Mouse (Mus musculus) cerebellum, adult 18-20 months (tissue): Measurements from ENCODE around the gene Wipf2.
"Not testable (repeated sequence)": the region's sequence is repeated elsewhere in the genome, so short reads cannot be mapped to it uniquely, and the experiment has no call there.

Experiments
- DNase-seq, 2 experiments: peaks; one replicate each; pipeline ENCODE4 v3.0.0; 2021

Gene Wipf2

DNA sequence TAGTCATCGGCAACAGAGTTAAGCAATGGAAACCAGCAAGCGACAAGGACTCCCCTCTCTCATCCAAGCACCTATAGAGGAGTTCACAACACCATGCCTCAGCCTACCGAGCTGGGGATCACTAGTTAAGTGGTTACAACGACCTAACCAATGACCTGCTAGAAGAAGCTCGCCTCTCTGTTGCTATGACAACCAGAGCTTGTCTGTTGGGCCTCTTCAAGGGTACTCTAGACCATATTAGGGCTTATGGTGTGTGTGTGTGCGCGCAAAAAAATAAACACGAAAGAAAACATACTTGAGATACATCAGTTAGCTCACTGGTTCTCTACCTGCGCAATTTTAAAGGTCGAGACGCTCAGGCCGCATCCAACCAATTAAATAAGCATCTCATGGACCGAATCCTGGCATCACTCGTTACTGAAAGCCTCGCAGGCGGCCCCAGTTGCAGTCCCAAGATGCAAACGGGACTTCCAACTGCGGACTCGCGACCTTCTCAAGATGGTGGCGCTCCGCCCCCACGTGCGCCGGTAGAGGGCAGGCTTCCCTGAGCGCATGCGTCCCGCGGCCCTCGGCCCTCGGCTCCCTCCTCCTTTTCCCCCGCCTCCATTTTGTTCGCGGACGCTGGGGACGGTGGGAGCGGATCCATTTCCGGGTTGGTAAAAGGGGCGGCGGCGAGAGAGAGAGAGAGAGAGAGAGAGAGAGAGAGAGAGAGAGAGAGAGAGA is at the start of gene Wipf2:
Gene Wipf2 (plus strand): TSS at position 611 of the 723 bp plus-strand sequence.
- DNase-seq = peak; percentile 95 to 97

DNA sequence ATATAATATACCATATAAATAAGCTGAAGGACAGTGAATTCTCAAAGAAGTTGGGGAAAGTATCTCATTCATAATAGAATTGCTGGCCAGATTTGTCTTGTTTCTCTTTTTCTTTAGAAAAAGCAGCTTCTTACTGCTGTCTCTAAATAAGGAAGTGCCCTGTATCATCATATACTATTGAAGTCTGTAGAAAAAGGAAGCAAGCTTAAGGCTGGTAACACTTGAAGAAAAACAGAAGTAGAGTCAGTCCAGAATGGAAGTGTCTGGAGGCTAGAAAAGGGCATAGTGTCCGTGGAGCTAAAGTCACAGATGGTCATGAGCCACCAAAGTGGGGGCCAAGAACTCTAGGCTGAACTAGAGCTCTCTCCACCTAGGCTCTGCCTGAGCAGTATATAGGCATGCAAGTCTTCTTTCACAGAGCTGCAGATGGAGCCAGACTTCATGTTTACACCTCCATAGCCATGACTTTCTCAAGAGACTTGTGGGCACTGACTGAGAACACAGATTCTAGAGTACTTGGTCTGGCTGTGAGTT is 46.7 kb upstream of the Wipf2 start:
- DNase-seq = no peak

DNA sequence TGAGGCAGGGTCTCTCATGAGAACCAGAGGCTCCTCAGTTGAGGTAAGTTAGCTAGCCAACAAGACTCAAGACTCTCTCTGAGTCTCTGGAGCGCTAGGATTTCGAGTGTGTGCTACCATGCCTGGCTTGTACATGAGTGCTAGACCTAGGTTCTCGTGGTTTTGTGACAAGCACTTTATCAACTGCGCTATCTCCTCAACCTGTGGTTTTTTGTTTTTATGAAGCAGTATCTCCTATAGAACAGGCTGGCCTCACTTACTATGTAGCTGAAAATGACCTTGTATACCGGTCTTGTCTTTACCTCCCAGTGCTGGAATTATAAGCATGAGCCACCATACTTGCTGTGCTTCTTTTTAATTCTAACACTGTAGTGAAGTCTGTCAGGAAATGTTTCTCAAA is 42.5 kb upstream of the Wipf2 start:
- no peak for DNase-seq

DNA sequence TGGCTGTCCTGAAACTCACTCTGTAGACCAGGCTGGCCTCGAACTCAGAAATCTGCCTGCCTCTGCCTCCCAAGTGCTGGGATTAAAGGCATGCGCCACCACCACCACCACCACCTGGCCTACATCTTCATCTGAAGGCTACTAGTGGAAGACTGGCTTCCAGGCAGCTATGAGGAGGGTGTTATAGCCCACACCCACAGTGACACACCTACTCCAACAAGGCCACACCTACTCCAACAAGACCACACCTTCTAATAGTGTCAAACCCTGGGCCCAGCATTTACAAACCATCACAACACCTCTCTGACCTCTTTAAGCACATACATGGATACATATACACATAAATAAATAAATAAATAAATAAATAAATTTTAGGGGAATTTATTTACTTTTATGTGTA is 37.4 kb upstream of the Wipf2 start:
- DNase-seq = not testable (repeated sequence)

DNA sequence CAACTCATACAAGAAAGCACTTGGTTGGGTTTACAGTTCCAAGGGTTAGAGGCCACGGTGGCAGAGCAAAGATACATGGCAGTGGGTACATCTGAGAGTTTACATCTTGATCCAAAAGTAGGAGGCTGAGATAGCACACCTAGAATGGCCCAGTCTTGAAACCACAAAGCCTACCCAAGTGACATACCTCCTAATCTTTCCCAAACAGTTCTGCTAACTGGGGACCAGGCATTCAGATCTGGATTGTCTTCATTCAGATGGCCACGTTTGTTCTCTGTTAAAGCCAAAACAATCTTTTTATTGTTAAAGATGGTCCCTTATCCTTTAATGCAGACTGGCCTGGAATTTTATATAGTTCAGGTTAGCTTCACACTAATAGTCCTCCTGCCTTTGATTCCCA is 35.6 kb upstream of the Wipf2 start:
- no peak for DNase-seq

DNA sequence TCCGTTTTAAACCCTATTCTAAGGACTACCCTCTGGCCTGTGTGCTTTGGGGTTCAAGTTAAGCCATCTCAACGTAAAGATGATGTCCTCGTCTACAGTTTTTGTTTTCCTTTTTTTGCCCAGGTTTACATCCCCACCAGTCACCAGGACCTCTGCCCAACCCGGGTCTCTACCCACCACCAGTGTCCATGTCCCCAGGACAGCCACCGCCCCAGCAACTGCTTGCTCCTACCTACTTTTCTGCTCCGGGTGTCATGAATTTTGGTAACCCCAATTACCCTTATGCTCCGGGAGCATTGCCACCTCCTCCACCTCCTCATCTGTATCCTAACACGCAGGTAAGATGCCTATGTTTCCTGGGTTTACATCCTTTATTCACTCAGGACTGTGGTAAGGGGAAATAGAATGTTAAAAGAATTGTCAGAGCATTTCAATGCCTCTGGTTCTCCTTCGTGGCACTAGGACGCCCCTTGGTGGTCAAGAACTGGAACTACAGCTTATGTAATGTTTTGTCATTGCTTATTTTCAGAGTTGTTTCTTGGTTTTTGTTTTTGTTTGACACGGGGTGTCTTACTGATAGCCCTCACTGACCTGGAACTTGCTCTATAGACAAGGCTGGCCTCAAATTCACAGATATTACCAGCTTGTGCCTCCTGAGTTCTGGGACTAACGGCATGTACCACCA is 34.2 kb upstream of the Wipf2 start:
- peak; percentile 55 to 70 for DNase-seq

DNA sequence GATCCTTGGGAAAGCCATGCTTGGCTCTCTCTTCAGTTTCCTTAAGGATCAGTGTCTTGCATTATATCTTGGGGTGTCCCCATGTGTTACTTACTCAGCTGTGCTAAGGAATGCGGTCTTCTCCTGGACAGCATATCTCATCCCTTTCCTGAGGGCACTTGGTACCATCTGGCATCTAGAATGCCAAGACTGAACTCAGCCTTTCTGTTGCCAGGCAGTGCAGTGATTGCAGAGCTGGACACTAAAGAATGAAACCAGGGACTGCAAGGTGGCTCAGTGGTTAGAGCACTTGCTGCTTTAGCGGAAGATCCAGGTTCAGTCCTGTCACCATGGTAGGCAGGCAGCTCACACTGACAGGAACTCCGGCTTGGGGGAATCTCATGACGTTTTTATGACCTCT is 33.6 kb upstream of the Wipf2 start:
- peak; percentile 39 to 51 for DNase-seq

DNA sequence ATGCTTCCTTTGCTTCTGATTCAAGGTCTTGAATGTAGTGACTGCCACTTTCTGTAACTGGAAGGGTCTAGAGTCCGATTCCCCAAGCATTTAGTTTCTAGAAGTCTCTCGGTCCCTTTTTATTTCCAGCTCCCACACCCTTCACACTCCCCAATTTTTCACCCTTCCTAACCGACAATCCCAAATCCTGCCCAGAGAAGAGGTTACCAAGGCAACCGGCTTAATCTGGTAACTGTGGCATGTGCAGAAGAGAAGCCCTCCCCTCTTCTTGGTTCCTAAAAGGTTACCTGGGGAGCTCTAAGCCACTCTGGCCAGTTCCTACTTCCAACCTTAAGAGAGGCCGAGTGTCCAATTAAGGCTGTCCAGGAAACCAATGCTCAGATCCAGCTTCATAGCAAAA is 28.1 kb upstream of the Wipf2 start:
- DNase-seq = no peak

DNA sequence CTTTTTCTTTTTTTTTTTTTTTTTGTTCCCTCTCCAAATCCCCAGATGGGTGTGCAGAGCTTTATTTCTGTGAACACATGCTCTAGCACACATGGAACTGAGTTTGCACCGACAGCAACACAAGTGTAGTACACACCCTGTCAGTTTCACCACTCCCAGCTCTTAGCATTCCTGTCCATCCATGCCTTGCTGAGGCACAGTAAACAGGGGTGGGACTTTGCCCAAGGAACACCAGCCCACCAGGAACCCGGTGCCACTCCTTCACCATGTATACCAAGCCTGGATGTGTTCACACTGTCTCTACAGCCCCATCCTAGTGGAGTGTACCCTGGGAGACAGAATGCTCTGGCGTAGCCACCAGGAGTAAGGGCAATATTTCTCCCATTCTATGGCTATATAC is 27.7 kb upstream of the Wipf2 start:
- no peak for DNase-seq

DNA sequence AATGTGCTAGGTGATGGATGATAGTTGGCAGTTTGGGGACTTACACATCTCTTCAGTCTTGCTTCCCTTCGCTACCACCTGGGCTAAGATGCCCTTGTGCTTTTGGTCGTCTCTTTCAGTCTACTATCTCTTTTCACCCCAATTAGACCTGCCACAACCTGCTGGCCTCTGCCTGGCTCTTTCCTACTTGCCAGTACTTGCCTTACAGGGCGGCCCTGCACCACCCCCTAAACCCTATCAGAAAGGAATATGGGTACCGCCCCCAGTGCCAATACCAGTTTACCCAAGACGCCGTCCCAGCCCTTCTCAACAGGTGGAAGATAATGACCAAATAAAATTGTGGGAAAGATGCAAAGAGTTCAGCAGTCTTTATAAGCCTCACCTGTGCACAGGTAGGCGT is 27.3 kb upstream of the Wipf2 start:
- DNase-seq = peak in 1 of 2 experiments; percentile 22

DNA sequence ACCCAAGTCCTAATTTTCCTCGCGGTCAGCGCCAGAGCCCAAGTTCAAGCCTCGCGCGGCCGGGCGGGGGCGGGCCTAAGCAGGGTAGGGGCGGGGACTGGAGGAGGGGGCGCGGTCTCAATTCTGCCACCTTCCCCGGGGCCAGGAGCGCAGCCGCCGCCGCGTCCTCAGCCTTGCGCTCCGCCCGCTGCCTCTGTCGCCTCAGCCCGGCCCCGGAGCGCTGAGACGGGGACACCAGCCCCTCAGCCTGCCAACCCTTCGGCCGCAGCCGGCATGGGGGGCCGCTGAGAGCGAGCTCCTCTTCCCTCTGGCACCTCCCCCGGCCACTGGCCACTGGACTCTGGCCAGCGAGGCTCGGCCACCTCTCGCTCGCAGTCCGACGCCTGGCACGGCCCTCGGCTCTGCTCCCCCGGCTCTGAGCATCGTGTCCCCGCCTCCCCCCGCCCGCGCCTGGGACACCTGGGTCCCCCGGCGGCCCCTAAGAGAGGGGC is 26.7 kb upstream of the Wipf2 start, which contains the start of gene Rapgefl1:
Gene Rapgefl1 (plus strand): TSS at position 135 of the 491 bp plus-strand sequence.
- peak; percentile 86 to 89 for DNase-seq

DNA sequence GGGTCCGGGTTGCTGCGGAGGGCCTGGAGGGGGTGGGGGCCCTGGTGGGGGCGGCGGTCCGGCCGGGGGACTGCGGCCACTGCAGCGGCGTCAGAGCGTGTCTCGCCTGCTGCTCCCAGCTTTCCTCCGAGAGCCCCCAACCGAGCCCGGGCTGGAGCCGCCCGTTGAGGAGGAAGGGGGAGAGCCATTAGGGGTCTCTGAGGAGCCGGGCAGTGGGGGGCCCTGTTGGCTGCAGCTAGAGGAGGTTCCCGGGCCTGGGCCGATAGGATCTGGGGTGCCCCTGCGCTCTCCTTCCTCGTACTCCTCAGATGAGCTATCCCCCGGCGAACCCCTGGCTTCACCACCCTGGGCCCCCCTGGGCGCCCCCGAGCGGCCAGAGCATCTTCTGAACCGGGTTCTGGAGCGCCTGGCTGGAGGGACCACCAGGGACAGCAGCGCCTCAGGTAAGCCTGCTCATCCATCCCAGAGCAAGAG is 26.2 kb upstream of the Wipf2 start:
- DNase-seq = peak; percentile 24 to 52

DNA sequence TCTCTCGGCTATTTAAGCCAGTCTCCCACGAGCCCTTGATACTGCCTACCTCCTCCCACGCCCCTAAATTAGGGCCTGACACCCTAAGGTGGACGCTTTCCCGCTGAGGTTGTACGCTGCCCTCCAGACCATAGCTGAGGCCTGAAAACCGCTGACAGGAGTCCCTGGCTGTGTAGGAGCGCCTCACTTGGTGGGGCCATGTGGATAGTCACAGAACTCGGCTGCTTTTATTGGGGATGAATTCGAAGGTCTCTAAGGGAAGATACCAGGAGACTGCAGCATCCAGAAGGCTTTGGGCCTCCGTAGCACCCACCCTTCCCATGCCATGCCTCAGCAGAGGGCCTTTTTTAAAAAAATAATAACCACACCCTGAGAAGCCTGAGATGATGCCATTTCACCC is 25.5 kb upstream of the Wipf2 start:
- peak; percentile 39 for DNase-seq

DNA sequence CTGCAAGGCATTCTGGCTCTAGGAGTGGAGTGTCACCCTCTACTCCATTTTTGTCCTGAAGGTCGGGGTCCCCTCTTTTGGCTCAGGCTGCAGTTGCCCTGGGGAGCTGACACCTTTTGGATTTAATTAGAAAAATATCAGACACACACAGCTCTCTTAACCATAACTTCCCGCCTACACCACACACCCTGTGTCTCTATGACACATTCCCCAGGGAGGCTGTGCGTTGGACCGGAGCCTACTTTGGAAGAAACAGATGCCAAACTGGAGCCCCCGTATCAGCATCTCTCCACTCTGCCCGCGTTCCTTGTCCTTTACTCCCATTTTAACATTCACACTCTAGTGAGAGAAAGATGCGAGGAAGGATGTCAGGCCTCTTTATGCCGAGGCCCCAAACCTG is 24.9 kb upstream of the Wipf2 start:
- DNase-seq = no peak

DNA sequence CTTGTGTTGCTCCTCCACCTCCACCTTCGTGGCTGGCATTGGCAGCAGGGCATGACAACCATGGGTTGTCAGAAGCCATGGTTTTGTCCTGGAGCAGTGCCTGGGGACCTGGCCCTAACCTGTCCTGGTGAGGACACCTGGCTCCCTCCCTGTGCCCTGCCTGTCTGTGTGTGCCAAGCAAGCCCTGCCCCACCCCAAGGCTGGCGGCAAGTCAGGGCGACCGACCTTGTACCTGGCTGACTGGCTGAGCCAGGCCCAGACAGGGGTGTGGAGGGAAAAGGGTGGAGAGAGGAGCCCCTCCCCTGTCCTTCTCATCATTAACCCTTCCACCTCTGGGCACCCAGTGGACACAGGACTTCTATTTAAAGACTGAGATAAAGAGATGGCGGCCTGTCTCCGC is 24.0 kb upstream of the Wipf2 start:
- peak; percentile 31 to 47 for DNase-seq

DNA sequence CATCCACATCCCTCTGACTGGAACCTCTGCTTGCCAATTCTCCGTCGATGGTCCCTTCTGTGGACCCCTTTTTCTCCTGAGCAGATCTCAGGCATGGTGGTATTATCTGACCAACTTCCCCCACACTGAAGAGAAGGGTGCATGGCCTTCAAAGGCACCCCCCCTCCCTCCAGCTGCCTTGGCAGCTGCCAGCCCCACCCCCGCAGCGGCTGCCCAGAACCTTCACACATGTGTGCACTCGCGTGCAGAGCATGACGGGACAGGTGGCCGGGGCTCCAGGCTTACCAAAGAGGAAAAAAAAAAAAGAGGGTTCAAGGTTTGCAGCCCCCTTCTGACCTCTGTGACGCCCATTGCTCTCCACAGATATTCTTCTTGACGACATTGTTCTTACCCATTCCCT is 23.5 kb upstream of the Wipf2 start:
- no peak for DNase-seq

DNA sequence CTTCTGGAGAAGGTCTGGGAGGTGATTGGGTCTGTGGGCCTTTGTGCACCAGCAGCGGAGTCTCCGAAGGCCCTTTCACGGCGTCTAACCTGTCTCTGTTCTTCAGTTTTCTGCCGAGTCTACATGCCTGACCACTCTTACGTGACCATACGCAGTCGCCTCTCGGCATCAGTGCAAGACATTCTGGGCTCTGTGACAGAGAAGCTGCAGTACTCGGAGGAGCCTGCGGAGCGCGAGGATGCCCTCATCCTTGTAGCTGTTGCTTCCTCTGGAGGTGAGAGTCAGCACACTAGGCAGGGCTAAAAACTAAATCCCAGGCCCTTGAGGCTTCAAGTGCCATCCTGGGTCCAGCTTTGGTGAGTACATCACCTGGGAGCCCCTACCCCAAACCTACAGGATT is 17.4 kb upstream of the Wipf2 start:
- DNase-seq = peak; percentile 61 to 70

DNA sequence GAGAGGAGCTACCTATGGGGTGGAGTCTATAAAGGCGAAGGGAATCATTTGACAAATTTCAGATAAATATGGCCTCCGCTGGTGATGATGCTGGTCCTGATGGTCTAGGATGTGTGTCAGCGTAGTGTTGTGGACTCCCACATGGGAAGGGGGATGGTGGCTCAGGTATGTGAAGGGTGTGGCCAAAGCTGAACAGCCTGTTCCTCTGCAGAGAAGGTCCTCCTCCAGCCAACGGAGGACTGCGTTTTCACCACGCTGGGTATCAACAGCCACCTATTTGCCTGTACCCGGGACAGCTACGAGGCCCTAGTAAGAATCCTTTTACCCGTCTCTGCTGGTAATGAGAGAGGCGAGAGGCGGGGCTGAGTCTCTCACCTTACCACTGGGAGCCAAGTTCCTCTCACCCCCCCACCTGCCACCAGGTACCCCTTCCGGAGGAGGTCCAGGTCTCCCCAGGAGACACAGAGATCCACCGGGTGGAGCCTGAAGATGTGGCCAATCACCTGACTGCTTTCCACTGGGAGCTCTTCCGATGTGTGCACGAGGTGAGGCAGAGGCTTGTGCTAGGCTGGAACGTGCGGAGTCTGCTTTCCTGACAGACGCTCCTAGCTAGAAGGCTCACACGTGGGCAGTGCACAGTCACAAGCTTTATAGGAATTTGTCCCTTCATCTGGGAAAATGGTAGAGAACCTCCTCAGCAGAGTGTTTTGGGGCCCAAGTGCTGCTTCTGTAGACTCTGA is 16.4 kb upstream of the Wipf2 start:
- no peak for DNase-seq

DNA sequence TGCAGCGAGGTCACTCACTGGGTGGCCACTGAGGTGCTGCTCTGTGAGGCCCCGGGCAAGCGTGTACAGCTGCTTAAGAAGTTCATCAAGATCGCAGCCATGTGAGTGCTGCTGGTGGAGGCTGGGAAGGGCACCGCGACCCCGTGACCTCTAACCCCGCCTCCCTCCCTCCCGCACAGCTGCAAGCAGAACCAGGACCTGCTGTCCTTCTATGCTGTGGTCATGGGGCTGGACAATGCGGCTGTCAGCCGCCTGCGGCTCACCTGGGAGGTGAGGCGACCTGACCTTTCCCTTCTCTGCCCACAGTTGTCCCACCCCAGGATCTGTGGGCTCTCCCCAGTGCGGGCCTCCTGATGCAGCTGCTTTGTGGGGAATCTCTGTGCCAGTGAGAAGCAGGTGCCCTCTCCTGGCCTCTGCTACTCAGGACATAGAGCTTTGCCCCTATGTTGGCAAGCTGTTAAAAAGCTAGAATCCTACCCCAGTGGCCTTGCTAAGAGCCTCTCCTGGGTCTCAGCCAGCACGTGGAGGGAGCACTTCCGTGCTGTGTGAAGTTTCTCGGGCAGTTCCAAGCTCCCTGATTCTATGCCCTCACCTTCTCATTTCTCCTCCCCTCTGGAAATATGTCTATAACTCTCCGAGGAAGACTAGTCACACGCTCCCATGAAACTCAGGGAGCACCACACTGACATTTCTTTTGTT is 14.1 kb upstream of the Wipf2 start:
- no peak for DNase-seq

DNA sequence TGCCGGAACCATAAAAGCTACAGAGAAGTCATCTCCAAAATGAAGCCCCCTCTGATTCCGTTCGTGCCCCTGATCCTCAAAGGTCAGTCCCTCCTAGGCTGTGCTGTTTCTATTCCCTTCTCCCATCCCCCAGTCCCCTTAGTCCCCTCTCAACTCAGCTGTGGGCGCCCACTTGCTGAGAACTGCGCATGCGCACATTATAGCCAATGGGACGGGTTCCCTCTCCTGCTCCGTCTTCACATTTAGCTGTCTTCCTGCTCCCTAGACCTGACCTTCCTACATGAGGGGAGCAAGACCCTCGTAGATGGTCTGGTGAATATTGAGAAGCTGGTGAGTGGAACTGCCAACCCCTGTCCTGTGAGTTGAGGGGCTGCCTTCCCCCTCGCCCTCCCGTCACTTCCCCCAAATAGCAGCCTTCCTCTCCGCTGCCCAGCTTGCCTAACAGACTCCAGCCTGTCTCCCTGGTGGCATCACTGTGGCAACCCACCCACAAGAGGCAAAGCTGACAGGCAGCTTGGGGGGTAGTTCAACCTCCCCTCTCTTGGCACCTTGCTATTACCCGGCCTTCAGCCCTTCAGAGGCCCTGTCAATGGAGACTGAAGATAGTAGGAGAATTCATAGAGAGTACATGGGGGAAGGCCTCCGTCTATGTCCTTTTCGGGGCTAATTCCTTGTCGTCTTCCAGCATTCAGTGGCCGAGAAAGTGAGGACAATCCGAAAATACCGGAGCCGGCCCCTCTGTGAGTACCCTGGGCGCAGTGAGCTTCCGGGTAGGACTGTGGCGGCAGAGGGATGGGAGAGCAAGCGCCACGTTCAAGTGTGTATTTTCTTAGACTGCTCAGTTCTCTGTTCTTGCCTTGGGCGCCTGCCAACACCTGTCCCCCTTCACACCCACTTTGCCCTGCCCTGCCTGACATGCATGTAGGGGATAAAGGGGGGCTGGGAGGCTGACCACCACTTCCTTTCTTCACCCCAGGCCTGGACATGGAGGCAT is 13.0 kb upstream of the Wipf2 start:
- no peak for DNase-seq

DNA sequence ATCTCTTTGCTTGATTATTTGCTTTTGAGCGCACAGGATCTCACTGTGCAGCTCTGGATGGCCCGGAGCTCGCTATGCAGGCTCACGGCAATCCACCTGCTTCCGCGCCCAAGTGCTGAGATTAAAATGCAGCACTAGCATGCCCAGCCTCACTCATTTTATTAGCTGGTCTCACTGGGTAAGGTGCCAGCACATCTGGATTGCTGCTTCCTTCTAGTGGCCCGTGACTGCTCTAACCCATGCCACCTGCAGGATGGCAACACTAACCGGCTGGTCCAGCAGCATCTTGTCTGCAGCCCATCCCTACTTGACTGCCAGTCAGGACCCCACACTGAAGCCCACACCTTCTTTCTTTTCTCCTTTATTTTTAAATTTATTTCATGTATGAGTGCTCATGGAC is 9.3 kb upstream of the Wipf2 start:
- DNase-seq = no peak
